Mouse (Mus musculus) cortical plate, adult 2 months (tissue): Measurements from ENCODE around the gene Gng2. TPM values are rescaled to one million over a fixed set of nuclear protein-coding genes. Genes with fewer than 3 reads are reported as not detected.
A peak's percentile ranks its signal among the peaks of the same experiment; 100 is the strongest.

Source experiments
- H3K27ac ChIP-seq: fragments of 200-500 bp; 2 replicates; pipeline ENCODE4 v1.5.1; 2012; ENCODE audit warnings: low read length, control low read depth, inconsistent platforms; ENCODE audit not compliant: insufficient read depth
- H3K4me1 ChIP-seq: fragments of 200-500 bp; 2 replicates; pipeline ENCODE4 v1.6.1; 2011; ENCODE audit warnings: low read length; ENCODE audit not compliant: control insufficient read depth, insufficient read depth
- H3K4me3 ChIP-seq: fragments of 200-500 bp; 2 replicates; pipeline ENCODE4 v1.5.1; 2011; ENCODE audit warnings: mild to moderate bottlenecking, low read length, control low read depth; ENCODE audit not compliant: insufficient read depth
- CTCF ChIP-seq: fragments of 200-500 bp; IDR thresholded peaks from 2 replicates; pipeline ENCODE4 v1.5.1; 2011; ENCODE audit warnings: mild to moderate bottlenecking, control low read depth, low read length; ENCODE audit not compliant: insufficient read depth; ENCODE audit errors: extremely low read depth
- POLR2A ChIP-seq: fragments of 200-500 bp; IDR thresholded peaks from 2 replicates; pipeline ENCODE4 v1.6.1; 2011; ENCODE audit warnings: mild to moderate bottlenecking, low read length, control low read depth; ENCODE audit not compliant: insufficient read depth; ENCODE audit errors: extremely low read depth
- polyA plus RNA-seq: library from polyadenylated mRNA; depleted of rRNA; stranded (reverse); fragments of >200 nt; gene quantifications from 2 replicates; pipeline ENCODE4 v1.2.3, GENCODE M21; 2012

Gng2 gene
- polyA plus RNA-seq, 1 experiment: 104 TPM

- peaks cover 4% of the 10 kb centered on the region; the same call in 1 of the 2 replicates for H3K4me1 ChIP-seq
- H3K4me3 ChIP-seq: no peak overlapping the region
- H3K27ac ChIP-seq: no peak overlapping the region
- no peak for TF ChIP-seq POLR2A
- TF ChIP-seq CTCF: no peak
These were observed 9.0 kb downstream of the Gng2 start for GRCm38 (mm10) chr14:19968321-19969010.

DNA sequence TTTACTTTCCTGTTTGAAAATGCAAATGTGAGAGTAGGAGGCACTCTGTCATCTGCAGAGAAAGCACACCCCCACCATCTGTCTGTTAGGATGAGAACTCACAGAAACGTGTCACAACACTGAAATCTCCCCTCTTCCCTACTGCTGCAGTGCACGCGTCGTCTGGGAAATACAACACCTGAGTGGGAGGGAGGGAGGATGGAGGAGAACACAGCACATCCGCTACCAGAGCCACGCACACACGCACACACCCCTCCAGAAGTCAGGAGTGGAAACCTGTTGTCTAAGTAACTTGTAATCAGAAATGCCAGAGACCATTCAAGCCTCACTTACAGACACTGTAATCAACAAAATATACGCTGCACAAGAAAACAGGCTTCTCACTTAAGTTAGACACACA lies 9.9 kb downstream of the Gng2 start:
- no peak overlapping the region for H3K4me3 ChIP-seq
- peaks cover 5% of the 10 kb centered on the region; the same call in 1 of the 2 replicates for H3K4me1 ChIP-seq
- TF ChIP-seq CTCF (no peak), POLR2A (no peak)
- no peak overlapping the region for H3K27ac ChIP-seq

- Histone ChIP-seq H3K27ac (no peak overlapping the region), H3K4me1 (peaks cover 8% of the 10 kb centered on the region; the same call in 1 of the 2 replicates), H3K4me3 (no peak overlapping the region)
- TF ChIP-seq CTCF (no peak), POLR2A (no peak)
These were observed 13.4 kb downstream of the Gng2 start for GRCm38 (mm10) chr14:19963961-19964505.

DNA sequence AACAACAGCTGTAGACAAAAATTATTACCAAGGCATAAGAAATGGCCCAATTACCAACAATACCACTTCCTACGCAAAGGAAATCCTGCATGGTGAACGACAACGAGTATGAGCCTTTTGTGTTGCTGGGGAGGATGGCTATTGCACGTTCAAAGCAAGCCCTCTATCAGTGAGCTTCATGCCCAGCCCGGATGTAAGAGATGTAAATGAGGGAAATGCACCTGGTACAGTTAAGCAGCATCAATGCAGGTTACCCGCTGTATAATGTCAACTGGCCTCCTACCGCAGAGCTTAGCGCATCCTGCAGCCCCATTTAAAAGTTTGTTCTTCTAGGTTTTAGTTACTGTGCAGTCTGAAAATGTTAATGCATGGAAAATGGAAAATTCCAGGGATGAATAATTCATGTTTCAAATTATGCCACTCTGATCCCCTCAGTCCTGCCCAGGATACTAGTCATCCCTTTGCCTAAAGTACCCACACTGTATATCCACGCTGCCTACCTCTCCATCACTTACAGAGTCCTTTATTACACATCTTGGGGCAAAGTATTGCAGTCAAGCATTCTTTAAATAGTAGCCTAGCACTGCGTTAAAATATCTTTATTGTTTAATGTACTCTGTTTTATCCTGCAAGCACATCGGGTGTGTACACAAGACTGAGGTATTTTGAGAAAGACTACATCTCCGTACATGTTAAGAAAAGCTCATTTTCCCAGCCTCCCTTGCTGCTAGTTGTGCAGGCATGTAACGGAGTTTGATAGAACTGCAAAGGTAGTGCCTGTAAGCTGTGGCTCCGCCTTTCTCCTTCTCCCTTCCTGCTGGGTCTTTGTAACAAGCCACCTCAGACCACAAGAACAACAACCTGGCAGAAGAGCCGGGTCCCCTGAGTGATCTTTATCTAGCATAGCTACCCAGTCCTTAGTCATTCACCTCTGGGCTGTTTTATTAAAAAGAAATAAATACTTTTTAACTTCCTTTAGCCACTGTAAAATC lies 15.2 kb downstream of the Gng2 start:
- peaks cover 9% of the 10 kb centered on the region for H3K4me1 ChIP-seq
- TF ChIP-seq POLR2A (no peak), CTCF (no peak)
- no peak overlapping the region for H3K27ac ChIP-seq
- no peak overlapping the region for H3K4me3 ChIP-seq

DNA sequence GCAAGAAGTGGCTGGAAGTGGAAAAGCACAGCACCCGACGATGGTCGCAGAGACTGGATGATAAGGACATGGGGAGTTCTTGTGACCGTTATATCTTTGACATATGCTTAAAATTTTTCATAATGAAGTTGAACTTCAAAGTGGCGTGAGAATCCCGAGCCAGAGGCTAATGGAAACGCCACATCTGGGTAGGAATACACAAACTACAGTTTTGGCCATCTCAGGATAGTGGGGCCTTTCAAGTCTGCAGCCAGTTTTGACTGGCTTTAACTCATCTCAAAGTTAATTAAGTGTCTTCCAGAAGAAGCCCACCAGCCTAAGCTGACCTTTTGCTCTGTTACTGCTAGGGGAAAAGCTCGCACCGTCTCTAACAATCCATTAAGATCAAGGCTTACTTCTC lies 17.6 kb downstream of the Gng2 start:
- Histone ChIP-seq H3K27ac (no peak overlapping the region), H3K4me3 (no peak overlapping the region), H3K4me1 (peaks cover 10% of the 10 kb centered on the region)
- no peak for TF ChIP-seq CTCF
- no peak for TF ChIP-seq POLR2A

DNA sequence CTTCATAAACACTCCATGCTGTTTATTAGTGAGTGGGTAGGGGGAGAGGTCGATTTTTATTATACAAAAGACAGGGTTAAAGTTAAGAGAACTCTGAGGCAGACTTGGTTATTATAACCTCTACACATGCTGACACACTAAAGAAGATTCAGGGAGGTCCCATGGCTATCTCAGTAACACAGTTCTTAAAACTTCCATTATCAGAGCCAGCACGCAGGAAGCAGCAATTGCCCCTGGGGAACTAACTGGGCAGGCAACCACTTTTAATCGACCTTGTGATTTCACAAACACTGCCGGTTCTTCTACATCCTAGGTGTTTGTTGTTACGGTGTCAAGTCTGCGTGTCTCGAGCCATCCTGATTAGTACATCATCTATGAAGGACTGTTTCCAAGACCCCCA lies 22.4 kb downstream of the Gng2 start:
- no peak overlapping the region for H3K27ac ChIP-seq
- peaks cover 8% of the 10 kb centered on the region for H3K4me1 ChIP-seq
- H3K4me3 ChIP-seq: no peak overlapping the region
- TF ChIP-seq POLR2A (no peak), CTCF (no peak)

DNA sequence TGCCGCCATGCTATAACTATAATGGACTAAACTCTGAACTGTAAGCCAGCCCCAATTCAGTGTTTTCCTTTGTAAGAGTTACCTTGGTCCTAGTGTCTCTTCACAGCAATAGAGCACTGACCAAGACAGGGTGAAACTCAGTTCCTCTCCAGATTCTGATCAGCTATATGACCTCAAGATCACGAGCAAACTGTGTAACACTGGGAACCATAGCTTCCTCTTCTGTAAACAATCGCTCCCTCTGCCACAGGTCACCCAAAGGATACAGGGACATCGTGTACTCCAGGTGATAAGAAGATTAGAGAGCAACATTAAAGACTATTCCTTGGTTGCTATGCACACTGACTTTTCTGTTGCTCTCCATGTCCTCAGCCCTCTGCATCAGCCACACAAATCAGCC lies 26.6 kb downstream of the Gng2 start:
- H3K4me1 ChIP-seq: peaks cover 11% of the 10 kb centered on the region
- no peak overlapping the region for H3K4me3 ChIP-seq
- H3K27ac ChIP-seq: no peak overlapping the region
- TF ChIP-seq POLR2A (no peak), CTCF (no peak)

- Histone ChIP-seq H3K27ac (0 out of 2 replicates have a peak overlapping the region, but pooled peaks have one; percentile 10), H3K4me1 (peaks cover 11% of the 10 kb centered on the region; the same call in 1 of the 2 replicates), H3K4me3 (no peak overlapping the region)
- TF ChIP-seq CTCF (no peak), POLR2A (no peak)
These were observed 28.0 kb downstream of the Gng2 start for GRCm38 (mm10) chr14:19949475-19949874.

DNA sequence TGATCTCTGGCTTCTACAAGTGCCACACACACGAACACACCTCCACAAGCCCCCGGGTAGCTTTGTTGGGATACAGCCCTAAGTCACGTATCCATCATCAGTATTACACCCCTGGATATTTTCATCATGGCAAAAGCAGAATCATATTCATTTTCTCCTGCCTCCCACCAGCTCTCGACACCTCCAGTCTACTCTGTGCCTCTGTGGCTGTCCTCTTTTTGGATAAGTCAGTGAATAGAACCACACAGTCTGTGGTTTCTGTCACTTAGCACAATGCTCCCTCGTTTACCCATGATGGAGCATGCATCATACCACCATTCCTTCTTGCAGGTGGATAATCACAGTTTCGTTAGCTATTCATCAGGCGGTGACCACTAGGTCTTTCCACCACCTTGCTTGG lies 31.2 kb downstream of the Gng2 start:
- H3K4me1 ChIP-seq: peaks cover 12% of the 10 kb centered on the region; the same call in 1 of the 2 replicates
- no peak overlapping the region for H3K4me3 ChIP-seq
- no peak for TF ChIP-seq POLR2A
- no peak for TF ChIP-seq CTCF
- H3K27ac ChIP-seq: no peak overlapping the region

GRCm38 (mm10) chr14:19942732-19943131 lies 34.7 kb downstream of the Gng2 start:
- TF ChIP-seq POLR2A (no peak), CTCF (no peak)
- no peak overlapping the region for H3K27ac ChIP-seq
- H3K4me1 ChIP-seq: peaks cover 8% of the 10 kb centered on the region; the same call in 1 of the 2 replicates
- no peak overlapping the region for H3K4me3 ChIP-seq
